ENCODE assay signal across 9 mouse cellular contexts in genomic region chr1:34751128-34751527, GRCm38 (mm10).
DNase-seq lines count a peak whose midpoint lies in the region; ATAC-seq and TF ChIP-seq lines count a peak whose summit lies in the region.
"Had no signal": no experiment of that assay in that cellular context is flagged by ENCODE, and none has a peak within 500 bp of the region (broad histone marks: within the 10 kb centered on the region; RNA-seq: fewer than 3 reads in every experiment).

No protein-coding gene starts in this region.

- H3K27ac ChIP-seq in heart, embryonic 13.5 days (replicated peaks) = no peak overlapping the region
- 0 out of 2 replicates have a peak overlapping the region, but pooled peaks have one; percentile 23 for H3K27ac ChIP-seq in cerebellum, adult 2 months (ENCODE audit: insufficient read depth, low read length)
- no peak overlapping the region for H3K27ac ChIP-seq in hindbrain, embryonic 13.5 days
- H3K27ac ChIP-seq in midbrain, postnatal 0 days (ENCODE audit: low read depth, low read length) = peak overlapping the region; percentile 65; the same call in 1 of the 2 replicates
- H3K27ac ChIP-seq: macrophage had no signal

- DNase-seq in heart, adult 18-20 months = no peak
- peak; percentile 30 to 58 for DNase-seq in cerebellum, adult 2 months
- no peak for DNase-seq in midbrain, postnatal 0 days (ENCODE audit: low spot score)
- DNase-seq in thymus, postnatal 4 days = no peak
- DNase-seq in urinary bladder, adult 18-20 months (ENCODE audit: low spot score in 2 of 2) = no peak

- no peaks in the 10 kb centered on the region for H3K9me3 ChIP-seq in heart, embryonic 13.5 days
- H3K9me3 ChIP-seq in hindbrain, embryonic 13.5 days = no peaks in the 10 kb centered on the region
- H3K9me3 ChIP-seq in midbrain, postnatal 0 days (ENCODE audit: low read length) = no peaks in the 10 kb centered on the region

- TF ChIP-seq POLR2A in cerebellum, adult 2 months (IDR thresholded peaks at IDR 0.05; ENCODE audit: borderline replicate concordance, insufficient read depth, low read length) = no peak

- no peaks in the 10 kb centered on the region for H3K36me3 ChIP-seq in heart, embryonic 13.5 days
- H3K36me3 ChIP-seq in hindbrain, embryonic 13.5 days = no peaks in the 10 kb centered on the region
- no peaks in the 10 kb centered on the region for H3K36me3 ChIP-seq in midbrain, postnatal 0 days (ENCODE audit: insufficient read depth, low read length)

- H3K4me2 ChIP-seq in heart, embryonic 13.5 days = peak overlapping the region; percentile 99
- peak overlapping the region; percentile 93 for H3K4me2 ChIP-seq in hindbrain, embryonic 13.5 days
- peak overlapping the region; percentile 93 for H3K4me2 ChIP-seq in midbrain, postnatal 0 days (ENCODE audit: low read depth, low read length, poor library complexity, severe bottlenecking)

- peak overlapping the region; percentile 80; the same call in 1 of the 2 replicates for H3K9ac ChIP-seq in heart, embryonic 13.5 days
- peak overlapping the region; percentile 88 for H3K9ac ChIP-seq in hindbrain, embryonic 13.5 days
- peak overlapping the region; percentile 89; the same call in 1 of the 2 replicates for H3K9ac ChIP-seq in midbrain, postnatal 0 days (replicated peaks; ENCODE audit: low read length, poor library complexity, severe bottlenecking)

- peak overlapping the region; percentile 75 for H3K4me3 ChIP-seq in heart, embryonic 13.5 days
- peak overlapping the region; percentile 59 for H3K4me3 ChIP-seq in cerebellum, adult 2 months (replicated peaks; ENCODE audit: insufficient read depth, low read depth, low read length)
- H3K4me3 ChIP-seq in hindbrain, embryonic 13.5 days = peak overlapping the region; percentile 82
- peak overlapping the region; percentile 76 for H3K4me3 ChIP-seq in midbrain, postnatal 0 days (ENCODE audit: low read depth, low read length)

- 6% methylated on average over 6 of the region's 6 CpGs for WGBS in heart, embryonic 13.5 days
- WGBS in cerebellum, adult 2 months = 1% methylated on average over 6 of the region's 6 CpGs
- 5% methylated on average over 6 of the region's 6 CpGs for WGBS in hindbrain, embryonic 13.5 days
- 8% methylated on average over 5 of the region's 6 CpGs for WGBS in midbrain, postnatal 0 days

- ATAC-seq in heart, embryonic 13.5 days (ENCODE audit: extremely low read depth, insufficient number of reproducible peaks, low FRiP score, low TSS enrichment) = no peak
- ATAC-seq in hindbrain, embryonic 13.5 days (ENCODE audit: low FRiP score) = peak; percentile 34
- peak; percentile 8; the same call in 1 of the 2 replicates for ATAC-seq in midbrain, postnatal 0 days (ENCODE audit: low FRiP score)
- ATAC-seq in monocyte, adult 5-6 weeks (replicated peaks; ENCODE audit: insufficient number of reproducible peaks, low FRiP score, low TSS enrichment, poor library complexity, severe bottlenecking) = no peak

- TF ChIP-seq CTCF in cerebellum, adult 2 months (IDR thresholded peaks at IDR 0.05; ENCODE audit: borderline replicate concordance, insufficient read depth, low read depth, low read length) = no peak
- peak; percentile 37 for TF ChIP-seq CTCF in midbrain, postnatal 0 days (IDR thresholded peaks at IDR 0.05)

- H3K4me1 ChIP-seq in heart, embryonic 13.5 days = peaks cover 21% of the 10 kb centered on the region
- peaks cover 16% of the 10 kb centered on the region; the same call in 1 of the 2 replicates for H3K4me1 ChIP-seq in cerebellum, adult 2 months (ENCODE audit: control insufficient read depth, insufficient read depth, low read length)
- peaks cover 34% of the 10 kb centered on the region for H3K4me1 ChIP-seq in hindbrain, embryonic 13.5 days (replicated peaks)
- peaks cover 7% of the 10 kb centered on the region; the same call in 1 of the 2 replicates for H3K4me1 ChIP-seq in midbrain, postnatal 0 days (ENCODE audit: insufficient read depth, low read length)

- peaks cover 80% of the 10 kb centered on the region for H3K27me3 ChIP-seq in heart, embryonic 13.5 days (replicated peaks)
- H3K27me3 ChIP-seq in cerebellum, adult 2 months (ENCODE audit: control insufficient read depth, insufficient read depth, low read length) = no peaks in the 10 kb centered on the region
- H3K27me3 ChIP-seq in hindbrain, embryonic 13.5 days = peaks cover 33% of the 10 kb centered on the region
- no peaks in the 10 kb centered on the region for H3K27me3 ChIP-seq in midbrain, postnatal 0 days (ENCODE audit: insufficient read depth, low read length)

Comparison
In these comparisons a context has a peak if more than half of its experiments do, and no peak if none do; other contexts are left out.
1. ATAC-seq: peak in hindbrain, embryonic 13.5 days (single experiment) and midbrain, postnatal 0 days (single experiment); none in heart, embryonic 13.5 days (single experiment) and monocyte, adult 5-6 weeks (single experiment).
2. H3K27ac ChIP-seq: peak in cerebellum, adult 2 months (single experiment) and midbrain, postnatal 0 days (single experiment); none in heart, embryonic 13.5 days (single experiment) and hindbrain, embryonic 13.5 days (single experiment).
3. DNase-seq: peak in cerebellum, adult 2 months (2 of 2); none in heart, adult 18-20 months (0 of 2), midbrain, postnatal 0 days (single experiment), thymus, postnatal 4 days (single experiment) and urinary bladder, adult 18-20 months (0 of 2).
4. Peak in every context shown above with its lines, with median percentiles within 50 percentile points of each other: H3K4me2 ChIP-seq, H3K4me3 ChIP-seq and H3K9ac ChIP-seq.